Mouse (Mus musculus): ENCODE measurements at regions not wholly inside any gene's neighbourhood (a gene's known extent, or its start where the extent isn't known, plus 50 kb on each side); places are given as distances from the start of the nearest gene placed in this dataset.

- no peak for DNase-seq (ENCODE audit: low spot score in 2 of 2)
These were observed 796.5 kb upstream of the Car8 start for GRCm38 (mm10) chr4:9035350-9035749.

GRCm38 (mm10) chr4:9034280-9034679, 795.4 kb upstream of the Car8 start:
- no peak for DNase-seq (ENCODE audit: low spot score in 2 of 2)

- DNase-seq (ENCODE audit: low spot score in 2 of 2): no peak
These were observed 794.3 kb upstream of the Car8 start for GRCm38 (mm10) chr4:9033106-9033642.

GRCm38 (mm10) chr4:9031634-9032033, 792.8 kb upstream of the Car8 start:
- no peak for DNase-seq (ENCODE audit: low spot score in 2 of 2)

GRCm38 (mm10) chr4:9028946-9029345, 790.1 kb upstream of the Car8 start:
- DNase-seq (ENCODE audit: low spot score in 2 of 2): no peak

GRCm38 (mm10) chr4:9028475-9028874, 789.6 kb upstream of the Car8 start:
- peak in 1 of 2 experiments; percentile 29 for DNase-seq (ENCODE audit: low spot score in 2 of 2)

GRCm38 (mm10) chr4:9027798-9028404, 789.1 kb upstream of the Car8 start:
- peak; percentile 61 to 80 for DNase-seq (ENCODE audit: low spot score in 2 of 2)

- no peak for DNase-seq (ENCODE audit: low spot score in 2 of 2)
These were observed 788.5 kb upstream of the Car8 start for GRCm38 (mm10) chr4:9027383-9027782.

- no peak for DNase-seq (ENCODE audit: low spot score in 2 of 2)
These were observed 788.0 kb upstream of the Car8 start for GRCm38 (mm10) chr4:9026841-9027240.

- DNase-seq (ENCODE audit: low spot score in 2 of 2): no peak
These were observed 787.1 kb upstream of the Car8 start for GRCm38 (mm10) chr4:9025821-9026470.

- no peak for DNase-seq (ENCODE audit: low spot score in 2 of 2)
These were observed 785.5 kb upstream of the Car8 start for GRCm38 (mm10) chr4:9024216-9024925.

GRCm38 (mm10) chr4:9019241-9020110, 780.6 kb upstream of the Car8 start:
- no peak for DNase-seq (ENCODE audit: low spot score in 2 of 2)

- DNase-seq (ENCODE audit: low spot score in 2 of 2): no peak
These were observed 779.4 kb upstream of the Car8 start for GRCm38 (mm10) chr4:9018236-9018635.

- DNase-seq (ENCODE audit: low spot score in 2 of 2): no peak
These were observed 777.7 kb upstream of the Car8 start for GRCm38 (mm10) chr4:9016504-9017040.

GRCm38 (mm10) chr4:9015528-9016503, 777.0 kb upstream of the Car8 start:
- no peak for DNase-seq (ENCODE audit: low spot score in 2 of 2)

GRCm38 (mm10) chr4:9014986-9015385, 776.1 kb upstream of the Car8 start:
- DNase-seq (ENCODE audit: low spot score in 2 of 2): no peak

GRCm38 (mm10) chr4:9012787-9013186, 773.9 kb upstream of the Car8 start:
- DNase-seq (ENCODE audit: low spot score in 2 of 2): no peak

GRCm38 (mm10) chr4:9011952-9012351, 773.1 kb upstream of the Car8 start:
- no peak for DNase-seq (ENCODE audit: low spot score in 2 of 2)

- DNase-seq (ENCODE audit: low spot score in 2 of 2): no peak
These were observed 772.3 kb upstream of the Car8 start for GRCm38 (mm10) chr4:9011129-9011518.

- no peak for DNase-seq (ENCODE audit: low spot score in 2 of 2)
These were observed 771.7 kb upstream of the Car8 start for GRCm38 (mm10) chr4:9010381-9011128.

All from right cerebral cortex, postnatal 36 days (tissue).